Mouse (Mus musculus) forebrain, embryonic 13.5 days (tissue): ENCODE results near the gene Cbfb. TPM values are rescaled to one million over a fixed set of nuclear protein-coding genes. Genes with fewer than 3 reads are reported as not detected.

Experiments
- polyA plus RNA-seq: library from polyadenylated mRNA; unstranded; fragments of >200 nt; fragmentation: Nextera tagmentation; extraction: Ambion mirVana; gene quantifications from 2 replicates; pipeline ENCODE4 v1.2.1, GENCODE M21; 2015

The Cbfb gene
- polyA plus RNA-seq, 1 experiment from 2014 or later = 40.1 TPM

Other genes with a start within 250 kb of the Cbfb start
- gene Ces2e, start 244.4 kb upstream of the Cbfb start, polyA plus RNA-seq = not detected in 2 replicates
- gene Ces2f, start 223.3 kb upstream of the Cbfb start, polyA plus RNA-seq = not detected in 2 replicates
- gene Ces2g, start 209.0 kb upstream of the Cbfb start, polyA plus RNA-seq = not detected in 2 replicates
- not detected in 2 replicates for gene Ces2h, start 169.8 kb upstream of the Cbfb start, polyA plus RNA-seq
- gene Ces3a, start 122.1 kb upstream of the Cbfb start, polyA plus RNA-seq = not detected in 2 replicates
- not detected in 2 replicates for gene Ces3b, start 86.9 kb upstream of the Cbfb start, polyA plus RNA-seq
- 0.09 TPM in 1 of 2 replicates, not detected in the other for gene Ces4a, start 38.9 kb upstream of the Cbfb start, polyA plus RNA-seq
- gene D230025D16Rik, start 54.5 kb downstream of the Cbfb start, polyA plus RNA-seq = 25.2 and 26.4 TPM in 2 replicates
- gene B3gnt9, start 84.5 kb downstream of the Cbfb start, polyA plus RNA-seq = 1.3 and 2.4 TPM in 2 replicates
- gene Tradd, start 93.9 kb downstream of the Cbfb start, polyA plus RNA-seq = 13.2 and 13.3 TPM in 2 replicates
- gene Fbxl8, start 94.0 kb downstream of the Cbfb start, polyA plus RNA-seq = 0.44 and 0.58 TPM in 2 replicates
- 0.10 and 0.13 TPM in 2 replicates for gene Hsf4, start 99.1 kb downstream of the Cbfb start, polyA plus RNA-seq
- gene Nol3, start 105.5 kb downstream of the Cbfb start, polyA plus RNA-seq = 2.4 and 3.0 TPM in 2 replicates
- gene 4931428F04Rik, start 119.2 kb downstream of the Cbfb start, polyA plus RNA-seq = 57.4 and 66.1 TPM in 2 replicates
- 9.8 and 10.3 TPM in 2 replicates for gene Exoc3l, start 125.4 kb downstream of the Cbfb start, polyA plus RNA-seq
- 56.9 and 60.6 TPM in 2 replicates for gene E2f4, start 127.0 kb downstream of the Cbfb start, polyA plus RNA-seq
- gene Elmo3, start 134.9 kb downstream of the Cbfb start, polyA plus RNA-seq = 0.75 and 0.83 TPM in 2 replicates
- gene Lrrc29, start 155.6 kb downstream of the Cbfb start, polyA plus RNA-seq = 0.61 and 0.94 TPM in 2 replicates
- 107 and 109 TPM in 2 replicates for gene Tmem208, start 155.7 kb downstream of the Cbfb start, polyA plus RNA-seq
- gene Fhod1, start 177.3 kb downstream of the Cbfb start, polyA plus RNA-seq = 0.81 and 0.97 TPM in 2 replicates
- 4.6 and 5.0 TPM in 2 replicates for gene Slc9a5, start 178.2 kb downstream of the Cbfb start, polyA plus RNA-seq
- gene Plekhg4, start 202.6 kb downstream of the Cbfb start, polyA plus RNA-seq = 0.85 and 1.1 TPM in 2 replicates
- not detected in 2 replicates for gene Kctd19, start 242.8 kb downstream of the Cbfb start, polyA plus RNA-seq
- 0.44 and 0.98 TPM in 2 replicates for gene Lrrc36, start 242.9 kb downstream of the Cbfb start, polyA plus RNA-seq